In genomic region chr6:120356478-120356877, GRCm38 (mm10) we compare ENCODE assay signal across 8 mouse cellular contexts. TPM values are rescaled to one million over a fixed set of nuclear protein-coding genes. Genes with fewer than 3 reads are reported as not detected.
DNase-seq lines count a peak whose midpoint lies in the region; ATAC-seq and TF ChIP-seq lines count a peak whose summit lies in the region.

No protein-coding gene starts in this region.

- WGBS in liver, adult 2 months = 9% methylated on average over 5 of the region's 5 CpGs
- 36% methylated on average over 5 of the region's 5 CpGs for WGBS in embryonic facial prominence, embryonic 11.5 days
- WGBS in hindbrain, postnatal 0 days = 39% methylated on average over 5 of the region's 5 CpGs
- 46% methylated on average over 5 of the region's 5 CpGs for WGBS in midbrain, postnatal 0 days

- no peaks in the 10 kb centered on the region for H3K9me3 ChIP-seq in embryonic facial prominence, embryonic 11.5 days (replicated peaks; ENCODE audit: control insufficient read depth, low read length)
- no peaks in the 10 kb centered on the region for H3K9me3 ChIP-seq in hindbrain, postnatal 0 days (ENCODE audit: low read length)
- no peaks in the 10 kb centered on the region for H3K9me3 ChIP-seq in midbrain, postnatal 0 days (ENCODE audit: low read length)

- no peaks in the 10 kb centered on the region for H3K4me1 ChIP-seq in liver, adult 2 months (ENCODE audit: control insufficient read depth, insufficient read depth, low read length)
- H3K4me1 ChIP-seq in embryonic facial prominence, embryonic 11.5 days (ENCODE audit: control insufficient read depth, insufficient read depth, low read length) = no peaks in the 10 kb centered on the region
- no peaks in the 10 kb centered on the region for H3K4me1 ChIP-seq in hindbrain, postnatal 0 days (ENCODE audit: insufficient read depth, low read length)
- H3K4me1 ChIP-seq in midbrain, postnatal 0 days (ENCODE audit: insufficient read depth, low read length) = no peaks in the 10 kb centered on the region

- no peak for DNase-seq in liver, adult 2 months (ENCODE audit: extremely low read depth, low read depth, low spot score)
- DNase-seq in liver = no peak
- DNase-seq in embryonic facial prominence, embryonic 11.5 days (ENCODE audit: low spot score) = no peak
- no peak for DNase-seq in hindbrain, postnatal 0 days (ENCODE audit: low spot score)
- no peak for DNase-seq in midbrain, postnatal 0 days (ENCODE audit: low spot score)
- no peak for DNase-seq in thymus, postnatal 14 days
- DNase-seq in adipocyte (ENCODE audit: low spot score) = no peak
- DNase-seq in right cerebral cortex, postnatal 36 days (ENCODE audit: low spot score in 2 of 2) = no peak

- peak overlapping the region; percentile 49 for H3K4me3 ChIP-seq in liver, adult 2 months (ENCODE audit: insufficient read depth, low read depth, low read length)
- peak overlapping the region; percentile 62 for H3K4me3 ChIP-seq in embryonic facial prominence, embryonic 11.5 days (ENCODE audit: low read depth, low read length)
- peak overlapping the region; percentile 43 for H3K4me3 ChIP-seq in hindbrain, postnatal 0 days (ENCODE audit: low read length)
- peak overlapping the region; percentile 39 for H3K4me3 ChIP-seq in midbrain, postnatal 0 days (ENCODE audit: low read depth, low read length)

- H3K27me3 ChIP-seq in liver, adult 2 months (ENCODE audit: control insufficient read depth, insufficient read depth, low read length) = no peaks in the 10 kb centered on the region
- H3K27me3 ChIP-seq in embryonic facial prominence, embryonic 11.5 days (ENCODE audit: control insufficient read depth, insufficient read depth, low read length) = no peaks in the 10 kb centered on the region
- no peaks in the 10 kb centered on the region for H3K27me3 ChIP-seq in hindbrain, postnatal 0 days (ENCODE audit: insufficient read depth, low read length)
- no peaks in the 10 kb centered on the region for H3K27me3 ChIP-seq in midbrain, postnatal 0 days (ENCODE audit: insufficient read depth, low read length)

- no peaks in the 10 kb centered on the region for H3K79me2 ChIP-seq in liver, adult 2 months (ENCODE audit: control insufficient read depth, insufficient read depth, low read length)

- no peaks in the 10 kb centered on the region for H3K36me3 ChIP-seq in liver, adult 2 months (ENCODE audit: control insufficient read depth, insufficient read depth, low read length)
- H3K36me3 ChIP-seq in embryonic facial prominence, embryonic 11.5 days (replicated peaks; ENCODE audit: control insufficient read depth, insufficient read depth, low read depth, low read length) = no peaks in the 10 kb centered on the region; the same call in 1 of the 2 replicates
- no peaks in the 10 kb centered on the region for H3K36me3 ChIP-seq in hindbrain, postnatal 0 days (ENCODE audit: insufficient read depth, low read length)
- H3K36me3 ChIP-seq in midbrain, postnatal 0 days (ENCODE audit: insufficient read depth, low read length) = no peaks in the 10 kb centered on the region

- no peak overlapping the region for H3K27ac ChIP-seq in liver, adult 2 months (replicated peaks; ENCODE audit: insufficient read depth, low read depth, low read length)
- peak overlapping the region; percentile 72; the same call in 1 of the 2 replicates for H3K27ac ChIP-seq in embryonic facial prominence, embryonic 11.5 days (replicated peaks; ENCODE audit: low read depth, low read length)
- peak overlapping the region; percentile 60; the same call in 1 of the 2 replicates for H3K27ac ChIP-seq in hindbrain, postnatal 0 days
- no peak overlapping the region for H3K27ac ChIP-seq in midbrain, postnatal 0 days (ENCODE audit: low read depth, low read length)

- no peak for TF ChIP-seq CTCF in liver, adult 2 months (IDR thresholded peaks at IDR 0.05; ENCODE audit: low read depth, low read length)
- TF ChIP-seq CTCF in hindbrain, postnatal 0 days (IDR thresholded peaks at IDR 0.05; ENCODE audit: low read depth) = no peak
- no peak for TF ChIP-seq CTCF in midbrain, postnatal 0 days (IDR thresholded peaks at IDR 0.05)

- H3K9ac ChIP-seq in liver, adult 2 months (ENCODE audit: low read depth, low read length) = 0 out of 2 replicates have a peak overlapping the region, but pooled peaks have one; percentile 39
- peak overlapping the region; percentile 76 for H3K9ac ChIP-seq in embryonic facial prominence, embryonic 11.5 days (replicated peaks; ENCODE audit: low read length)
- peak overlapping the region; percentile 34 for H3K9ac ChIP-seq in hindbrain, postnatal 0 days (replicated peaks; ENCODE audit: low read length)
- peak overlapping the region; percentile 15; the same call in 1 of the 2 replicates for H3K9ac ChIP-seq in midbrain, postnatal 0 days (replicated peaks; ENCODE audit: low read length, poor library complexity, severe bottlenecking)

- TF ChIP-seq POLR2A in liver, adult 2 months (IDR thresholded peaks at IDR 0.05; ENCODE audit: extremely low read depth, insufficient read depth, low read length) = no peak

- ATAC-seq in embryonic facial prominence, embryonic 11.5 days (replicated peaks; ENCODE audit: insufficient number of reproducible peaks, low FRiP score, low TSS enrichment, low read depth) = no peak
- no peak for ATAC-seq in hindbrain, postnatal 0 days
- no peak for ATAC-seq in midbrain, postnatal 0 days (ENCODE audit: low FRiP score)

- H3K4me2 ChIP-seq in embryonic facial prominence, embryonic 11.5 days (ENCODE audit: low read depth, low read length) = peak overlapping the region; percentile 57
- H3K4me2 ChIP-seq in hindbrain, postnatal 0 days (ENCODE audit: low read depth, low read length) = peak overlapping the region; percentile 77
- peak overlapping the region; percentile 64 for H3K4me2 ChIP-seq in midbrain, postnatal 0 days (ENCODE audit: low read depth, low read length, poor library complexity, severe bottlenecking)

RNA-seq across cellular contexts. Expression of gene Kdm5a, which starts 7.4 kb away (rescaled TPM):
- 20.8 and 24.2 TPM in 2 replicates for total RNA-seq in liver, adult 2 months (2014; rRNA removed)
- polyA plus RNA-seq in liver, adult 2 months (2012; rRNA removed) = 1.7 and 2.2 TPM in 2 replicates
- polyA plus RNA-seq in embryonic facial prominence, embryonic 11.5 days (2014; fragmentation: Nextera tagmentation; extraction: Ambion mirVana) = 54.5 and 55.9 TPM in 2 replicates
- 18.5 and 23.4 TPM in 2 replicates for total RNA-seq in hindbrain, postnatal 0 days (2014; rRNA removed)
- polyA plus RNA-seq in hindbrain, postnatal 0 days (2015; fragmentation: Nextera tagmentation; extraction: Ambion mirVana) = 23.0 and 24.7 TPM in 2 replicates
- total RNA-seq in midbrain, postnatal 0 days (2014; rRNA removed) = 14.0 and 28.0 TPM in 2 replicates
- polyA plus RNA-seq in midbrain, postnatal 0 days (2015; fragmentation: Nextera tagmentation; extraction: Ambion mirVana) = 18.3 and 21.7 TPM in 2 replicates

RNA-seq across cellular contexts. Expression of gene Ccdc77, which starts 7.7 kb away (rescaled TPM):
- total RNA-seq in liver, adult 2 months (2014; rRNA removed) = 4.5 and 5.0 TPM in 2 replicates
- 1.0 and 1.5 TPM in 2 replicates for polyA plus RNA-seq in liver, adult 2 months (2012; rRNA removed)
- polyA plus RNA-seq in embryonic facial prominence, embryonic 11.5 days (2014; fragmentation: Nextera tagmentation; extraction: Ambion mirVana) = 26.3 and 29.5 TPM in 2 replicates
- 4.7 and 6.9 TPM in 2 replicates for total RNA-seq in hindbrain, postnatal 0 days (2014; rRNA removed)
- 9.7 and 10.2 TPM in 2 replicates for polyA plus RNA-seq in hindbrain, postnatal 0 days (2015; fragmentation: Nextera tagmentation; extraction: Ambion mirVana)
- total RNA-seq in midbrain, postnatal 0 days (2014; rRNA removed) = 5.9 and 10.7 TPM in 2 replicates
- 6.4 and 6.7 TPM in 2 replicates for polyA plus RNA-seq in midbrain, postnatal 0 days (2015; fragmentation: Nextera tagmentation; extraction: Ambion mirVana)

Comparison
In these comparisons a context has a peak if more than half of its experiments do, and no peak if none do; other contexts are left out.
1. H3K27ac ChIP-seq: peak in embryonic facial prominence, embryonic 11.5 days (single experiment) and hindbrain, postnatal 0 days (single experiment); none in liver, adult 2 months (single experiment) and midbrain, postnatal 0 days (single experiment).
2. H3K9ac ChIP-seq: peak in every context shown above with its lines; median percentile 76 in embryonic facial prominence, embryonic 11.5 days; 39 in liver, adult 2 months; 34 in hindbrain, postnatal 0 days; 15 in midbrain, postnatal 0 days.
3. Peak in every context shown above with its lines, with median percentiles within 50 percentile points of each other: H3K4me3 ChIP-seq and H3K4me2 ChIP-seq.